Mouse (Mus musculus) myocyte (in vitro differentiated cells): Measurements from ENCODE around the gene Tldc1.

Experiments used
- CEBPB ChIP-seq: IDR thresholded peaks from 2 replicates; pipeline ENCODE4 v1.6.1; 2011; ENCODE audit warnings: mild to moderate bottlenecking, moderate library complexity; ENCODE audit not compliant: poor library complexity, insufficient read depth, severe bottlenecking
- E2F4 ChIP-seq: IDR thresholded peaks from one replicate; pipeline ENCODE4 v1.6.1; 2011; ENCODE audit warnings: mild to moderate bottlenecking, control low read depth, moderate library complexity; ENCODE audit not compliant: insufficient read depth
- MAX ChIP-seq: IDR thresholded peaks from one replicate; pipeline ENCODE4 v1.6.1; 2011; ENCODE audit warnings: low read depth, mild to moderate bottlenecking, control low read depth
- MYOD1 ChIP-seq, 3 experiments: IDR thresholded peaks; one replicate each; pipeline ENCODE4 v1.6.1; 2011; ENCODE audit warnings: control low read depth in 2 of 3, low read depth in 2 of 3, mild to moderate bottlenecking in 2 of 3, moderate library complexity in 1 of 3; ENCODE audit not compliant: insufficient read length in 2 of 3, control insufficient read depth in 1 of 3
- MYOG ChIP-seq, 3 experiments: IDR thresholded peaks; one replicate each; pipeline ENCODE4 v1.6.1; 2011; ENCODE audit warnings: control low read depth in 2 of 3, low read depth in 2 of 3, mild to moderate bottlenecking in 2 of 3; ENCODE audit not compliant: insufficient read length in 2 of 3, control insufficient read depth in 1 of 3, insufficient read depth in 1 of 3
- POLR2A ChIP-seq: IDR thresholded peaks from one replicate; pipeline ENCODE4 v1.6.1; 2011; ENCODE audit warnings: low read depth, mild to moderate bottlenecking, control low read depth, moderate library complexity; ENCODE audit not compliant: insufficient read length
- POLR2AphosphoS2 ChIP-seq: IDR thresholded peaks from one replicate; pipeline ENCODE4 v1.6.1; 2011; ENCODE audit warnings: low read depth, control low read depth; ENCODE audit not compliant: insufficient read length
- REST ChIP-seq: IDR thresholded peaks from one replicate; pipeline ENCODE4 v1.6.1; 2011; ENCODE audit warnings: mild to moderate bottlenecking, control low read depth, moderate library complexity; ENCODE audit not compliant: insufficient read depth, insufficient read length
- SRF ChIP-seq: IDR thresholded peaks from one replicate; pipeline ENCODE4 v1.6.1; 2011; ENCODE audit warnings: low read depth; ENCODE audit not compliant: control insufficient read depth, insufficient read length
- TCF12 ChIP-seq: IDR thresholded peaks from one replicate; pipeline ENCODE4 v1.6.1; 2011; ENCODE audit warnings: mild to moderate bottlenecking, control low read depth; ENCODE audit not compliant: poor library complexity, insufficient read depth, severe bottlenecking
- TCF3 ChIP-seq: IDR thresholded peaks from one replicate; pipeline ENCODE4 v1.6.1; 2011; ENCODE audit warnings: low read depth, control low read depth; ENCODE audit not compliant: insufficient read length
- USF1 ChIP-seq: IDR thresholded peaks from one replicate; pipeline ENCODE4 v1.6.1; 2011; ENCODE audit warnings: low read depth, mild to moderate bottlenecking, control low read depth, moderate library complexity

- TF ChIP-seq USF1 (no peak), POLR2A (no peak), SRF (no peak), TCF3 (no peak), TCF12 (no peak), E2F4 (no peak), MYOD1 (IDR thresholded peaks at IDR 0.05; ENCODE audit: control insufficient read depth in 1 of 3, insufficient read length in 2 of 3, low read depth in 2 of 3) (no peak), MAX (no peak), POLR2AphosphoS2 (no peak), REST (no peak), MYOG (IDR thresholded peaks at IDR 0.05; ENCODE audit: control insufficient read depth in 1 of 3, insufficient read depth in 1 of 3, insufficient read length in 2 of 3, low read depth in 2 of 3) (no peak), CEBPB (no peak)
Measured at GRCm38 (mm10) chr8:119787341-119787740, 9.1 kb upstream of the Tldc1 start.
